Mouse (Mus musculus) fat pad, adult 2 months (tissue): Measurements from ENCODE around the gene Slpi.

Experiments
- DNase-seq: peaks from one replicate; pipeline ENCODE4 v3.0.0-alpha.2; 2011; ENCODE audit warnings: low read depth, low spot score; ENCODE audit errors: extremely low read depth

Gene Slpi

GRCm38 (mm10) chr2:164389020-164389419 lies at the start of gene Slpi:
Slpi (minus strand) TSS chr2:164389095.
- no peak for DNase-seq

- no peak for DNase-seq
Observed at GRCm38 (mm10) chr2:164438257-164438656, 49.4 kb upstream of the Slpi start.

- no peak for DNase-seq
Observed at GRCm38 (mm10) chr2:164437710-164438109, 48.8 kb upstream of the Slpi start.

DNA sequence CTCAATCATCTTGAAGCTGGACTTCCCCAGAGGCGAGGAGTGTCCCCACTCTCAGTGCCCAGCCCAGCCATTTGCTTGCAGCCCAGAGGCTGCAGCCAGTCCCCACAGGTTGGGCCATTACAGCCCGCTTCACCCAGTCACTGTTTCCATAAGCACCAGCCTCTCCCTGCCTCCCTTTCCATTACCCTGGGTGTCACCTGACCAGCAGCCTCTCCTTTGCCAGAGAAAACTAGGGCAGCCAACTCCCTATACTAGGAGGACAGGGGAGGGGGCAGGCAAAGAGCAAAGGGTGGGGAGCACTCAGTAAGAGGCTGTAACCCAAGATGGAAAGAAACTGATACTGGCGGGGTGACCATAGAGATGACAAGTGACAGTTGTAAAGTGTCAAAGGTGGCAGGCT lies 48.1 kb upstream of the Slpi start:
- no peak for DNase-seq

DNA sequence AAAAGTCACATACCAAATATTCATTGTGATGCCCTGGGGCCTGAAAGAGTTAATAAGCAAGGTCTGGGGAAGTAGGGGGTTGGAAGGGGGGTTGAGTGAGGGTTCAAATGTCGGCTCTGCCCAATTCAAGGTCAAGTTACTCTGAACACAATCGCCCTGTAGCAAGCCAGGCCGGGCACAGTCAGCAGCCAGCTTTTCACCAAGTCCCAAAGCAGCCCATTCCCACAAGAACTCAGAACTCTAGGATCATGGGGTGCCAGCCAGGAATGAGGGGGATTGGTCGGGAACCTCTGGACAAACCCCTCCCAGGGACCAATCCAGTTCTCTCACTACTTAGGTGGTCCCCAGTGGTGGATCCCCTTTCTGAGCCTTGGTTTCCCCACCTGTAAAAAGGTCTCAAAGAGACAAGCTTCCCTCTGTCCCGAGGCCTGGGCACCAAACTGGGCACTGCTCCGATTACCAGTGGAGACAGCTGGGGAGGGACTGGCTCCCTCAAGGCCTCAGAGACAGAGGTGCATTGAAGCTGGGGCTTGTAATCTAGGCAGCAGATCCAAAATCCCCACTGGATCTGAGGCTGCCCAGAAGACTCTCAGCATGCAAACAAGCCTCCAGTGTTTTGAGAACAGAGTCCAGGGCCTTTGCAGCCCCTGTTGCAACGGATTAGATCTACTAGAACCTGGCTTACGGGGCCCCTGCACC lies 47.5 kb upstream of the Slpi start:
- no peak for DNase-seq

- DNase-seq: no peak
Observed at GRCm38 (mm10) chr2:164435216-164436090, 46.6 kb upstream of the Slpi start.

GRCm38 (mm10) chr2:164434681-164435080 lies 45.8 kb upstream of the Slpi start:
- no peak for DNase-seq

DNA sequence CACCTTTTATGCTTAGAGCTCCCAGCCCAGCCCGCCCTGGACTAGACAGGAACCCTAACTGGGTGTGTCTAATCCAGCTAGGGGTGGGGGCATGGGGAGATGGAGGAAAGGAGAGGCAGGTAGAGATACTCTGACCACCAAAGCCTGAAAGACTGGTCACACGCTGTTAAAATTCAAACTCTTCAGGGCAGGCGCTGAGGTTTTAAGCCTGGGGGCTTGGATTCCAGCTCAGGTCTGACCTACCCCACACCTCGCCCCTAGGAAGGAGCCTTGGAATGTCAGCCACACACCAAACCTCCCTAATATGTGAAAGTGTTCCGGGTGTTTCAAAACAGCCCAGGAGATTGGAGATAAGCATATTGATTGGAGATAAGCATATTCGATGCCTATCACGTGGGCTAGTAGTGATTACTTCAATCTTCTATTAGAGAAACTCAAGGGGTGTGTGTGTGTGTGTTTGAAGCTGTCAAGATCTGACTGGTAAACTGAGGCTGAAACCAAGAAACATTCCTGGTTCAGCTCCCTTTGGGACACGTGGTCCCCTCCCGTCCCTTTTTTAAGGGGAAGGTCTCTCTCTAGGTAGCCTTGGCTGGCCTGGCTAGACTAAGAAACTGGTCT lies 44.5 kb upstream of the Slpi start:
- no peak for DNase-seq

DNA sequence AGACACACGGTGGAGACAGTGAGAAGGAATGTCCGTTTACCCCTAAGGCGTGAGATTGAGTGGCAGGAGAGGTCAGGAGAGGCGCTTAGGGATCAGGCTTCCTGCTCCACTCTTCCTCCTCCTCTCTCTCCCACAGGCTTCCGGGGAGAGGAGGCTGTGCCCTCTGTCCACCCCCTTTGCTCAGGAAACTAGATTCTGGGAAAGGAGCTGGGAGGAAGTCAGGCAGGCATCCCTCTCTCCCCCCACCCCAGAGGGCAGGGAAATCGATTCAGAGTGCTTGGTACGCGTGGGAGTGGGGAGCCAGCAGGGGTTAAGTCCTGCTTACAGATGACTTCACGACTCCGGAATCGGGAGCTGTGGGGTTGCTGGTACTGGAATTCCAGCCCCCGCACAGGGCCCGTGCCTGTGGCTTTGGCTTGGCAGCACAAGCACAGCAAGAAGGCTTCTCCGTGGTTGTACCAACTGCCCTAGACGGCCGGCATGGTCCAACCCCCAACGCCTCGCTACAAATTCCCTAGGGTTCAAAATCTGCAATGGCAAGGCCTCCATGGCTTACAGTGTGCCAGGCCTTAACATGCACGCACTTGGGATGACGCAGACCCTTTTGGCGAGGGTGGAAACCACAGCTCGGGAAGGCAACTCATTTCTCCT lies 43.8 kb upstream of the Slpi start:
- no peak for DNase-seq

GRCm38 (mm10) chr2:164431676-164432465 lies 43.0 kb upstream of the Slpi start:
- DNase-seq: no peak

DNA sequence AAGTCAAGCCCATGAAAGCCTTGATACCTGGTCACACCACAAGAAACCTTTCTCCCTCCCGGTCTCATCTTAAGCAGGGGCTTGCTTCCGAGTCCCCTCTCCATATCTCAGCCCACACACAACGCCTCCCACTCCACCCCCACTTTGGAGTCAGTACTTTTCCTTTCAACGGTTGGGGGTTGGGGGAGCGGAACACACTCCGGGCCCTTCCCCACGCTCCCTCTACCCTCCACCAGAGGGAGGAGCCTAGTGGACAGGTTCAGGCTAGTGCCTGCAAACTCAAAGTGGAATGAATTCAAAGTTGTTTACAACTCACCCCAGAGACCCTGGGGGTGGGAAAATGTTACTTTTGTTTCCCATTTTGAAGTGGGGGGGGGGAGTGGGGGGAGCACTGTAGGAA lies 41.8 kb upstream of the Slpi start:
- DNase-seq: no peak

GRCm38 (mm10) chr2:164429881-164430615 lies 41.2 kb upstream of the Slpi start:
- DNase-seq: no peak

DNA sequence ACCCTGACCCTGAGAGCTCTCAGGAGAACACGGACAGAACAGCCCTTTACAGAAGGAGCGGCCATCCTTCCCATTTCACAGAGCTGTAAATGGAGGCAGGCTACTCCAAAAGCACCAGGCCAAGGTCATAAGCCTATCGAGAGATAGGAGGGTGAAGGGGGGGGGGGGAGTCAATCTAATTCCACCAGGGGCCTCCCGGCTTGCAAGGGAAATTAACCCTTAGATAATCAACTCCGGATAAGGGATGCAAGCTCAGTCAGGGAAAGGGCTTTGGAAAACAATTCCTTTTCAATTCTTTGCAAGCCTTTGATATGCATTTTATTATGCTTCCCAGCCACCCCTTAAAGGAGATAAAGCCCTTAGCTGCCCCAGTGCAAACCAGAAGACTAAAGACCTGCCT lies 39.6 kb upstream of the Slpi start:
- no peak for DNase-seq

DNA sequence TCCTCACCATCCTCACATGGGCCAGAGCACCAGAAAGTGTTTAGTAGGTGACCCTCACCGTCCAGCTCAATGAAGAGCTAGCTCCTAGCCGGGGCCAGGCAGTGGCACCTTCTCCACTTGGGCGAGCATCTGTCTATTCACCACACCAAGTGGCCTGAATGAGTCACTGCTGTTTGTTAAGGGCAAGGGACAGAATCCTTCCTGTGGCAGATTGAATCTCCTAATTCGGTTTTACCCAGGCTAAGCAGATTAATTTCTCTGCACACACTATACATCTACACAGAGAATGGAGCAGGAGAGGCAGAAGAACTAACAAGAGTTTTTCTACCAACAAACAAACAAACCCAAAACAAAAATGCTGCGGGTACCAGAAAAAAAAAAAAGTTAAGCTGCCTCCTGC lies 38.1 kb upstream of the Slpi start:
- no peak for DNase-seq

- DNase-seq: no peak
Observed at GRCm38 (mm10) chr2:164426121-164426520, 37.2 kb upstream of the Slpi start.

GRCm38 (mm10) chr2:164425401-164425800 lies 36.5 kb upstream of the Slpi start:
- DNase-seq: no peak

DNA sequence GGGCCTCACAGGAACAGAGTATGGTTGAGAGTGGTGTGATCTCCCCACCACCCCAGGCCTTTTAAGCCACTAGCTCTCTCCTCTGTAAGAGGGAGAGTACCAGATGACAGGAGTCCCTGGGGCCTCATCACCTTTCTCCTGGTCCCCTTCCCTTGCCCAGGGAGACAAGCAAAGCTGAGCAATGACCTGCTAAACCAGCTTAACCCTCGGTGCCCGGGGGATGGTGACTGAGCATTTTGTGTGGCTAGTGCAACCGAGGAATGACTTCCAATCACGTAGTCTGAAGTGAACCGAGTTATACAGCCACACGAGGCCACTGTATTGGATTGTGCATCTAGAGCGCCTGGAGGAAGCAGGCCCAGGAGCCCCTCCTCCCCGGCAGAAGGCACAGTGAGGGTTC lies 35.5 kb upstream of the Slpi start:
- no peak for DNase-seq

GRCm38 (mm10) chr2:164423464-164423863 lies 34.6 kb upstream of the Slpi start:
- no peak for DNase-seq

DNA sequence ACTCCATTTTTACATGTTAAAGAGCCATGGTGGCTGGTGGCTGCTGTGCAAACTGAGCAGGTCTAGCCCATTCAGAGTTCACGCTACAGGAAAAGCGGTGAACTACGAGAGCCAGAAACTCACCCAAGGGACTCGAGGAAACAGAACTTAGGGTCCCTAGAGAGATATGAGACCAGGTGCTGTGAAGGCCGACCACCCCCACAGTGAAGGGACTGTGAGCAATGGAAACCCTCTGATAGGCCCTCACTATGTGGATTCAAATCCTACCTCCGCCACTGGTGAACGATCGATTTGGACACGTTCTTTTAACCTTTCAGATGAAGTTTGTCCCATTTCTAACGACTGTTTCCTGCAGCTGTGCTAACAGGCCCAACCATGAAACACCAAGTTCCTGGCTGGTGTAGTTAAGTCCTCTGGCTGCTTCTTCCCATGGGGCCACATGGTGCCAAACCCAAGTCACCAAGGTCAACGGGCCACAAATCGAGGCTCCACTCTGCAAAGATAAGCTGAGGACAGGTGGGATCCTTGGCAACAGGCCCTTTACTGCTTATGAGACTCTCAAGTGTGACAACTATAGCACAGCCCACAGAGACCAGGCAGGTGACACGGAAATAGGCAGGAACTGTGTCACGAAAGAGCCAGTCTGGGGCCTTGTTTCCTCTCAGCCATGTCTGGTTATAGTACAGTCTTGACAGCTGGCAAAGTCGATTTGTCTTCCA lies 33.9 kb upstream of the Slpi start:
- no peak for DNase-seq
